Mouse (Mus musculus) gastrocnemius, postnatal 36 days (tissue): ENCODE measurements at regions not wholly inside any gene's neighbourhood (a gene's known extent, or its start where the extent isn't known, plus 50 kb on each side); places are given as distances from the start of the nearest gene placed in this dataset.

ENCODE experiments used
- DNase-seq, 2 experiments: peaks; one replicate each; pipeline ENCODE4 v3.0.0; 2022
- intact Hi-C: fragments of 180-260 bp; cut with DNase I; formaldehyde crosslinking; loops from one replicate; pipeline ENCODE4 v1.15.1; 2025

DNA sequence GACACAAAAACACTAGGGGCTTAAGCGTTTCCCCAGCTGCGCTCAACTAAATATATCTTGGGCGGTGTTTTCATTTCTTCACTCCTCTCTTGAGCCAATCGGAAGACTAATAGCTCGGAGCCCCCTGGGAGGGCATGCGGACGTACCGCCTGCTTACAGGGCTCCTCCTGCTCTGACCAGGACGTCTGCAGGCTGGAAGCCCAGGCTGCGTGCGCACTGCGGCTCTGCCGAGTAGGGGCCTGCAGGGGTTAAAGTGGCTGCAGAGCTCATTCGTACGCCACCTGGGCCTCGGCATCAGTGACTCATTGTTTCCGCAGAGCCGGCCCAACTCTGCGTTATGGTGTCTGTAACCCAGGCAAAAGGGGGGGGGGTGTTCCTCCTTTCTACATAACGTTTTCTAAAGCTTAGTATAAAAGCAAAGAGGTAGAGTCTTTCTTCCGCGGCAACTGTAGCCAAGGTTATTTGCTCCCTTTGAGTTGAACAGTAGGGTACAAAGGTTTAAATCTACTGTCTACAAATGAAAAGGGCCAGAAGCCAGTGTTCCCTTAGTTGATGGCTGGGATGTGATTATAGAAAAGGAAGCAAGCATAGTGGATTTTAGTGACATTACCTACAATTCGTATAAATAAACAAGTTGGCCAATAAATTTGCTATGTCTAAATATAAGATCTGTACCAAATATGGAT is 53.7 kb upstream of the Chd2 start:
- DNase-seq: peak; percentile 89 to 96
- intact Hi-C loops: loop anchor here (1.0 to 2.0 kb wide), 2 partner anchors 22 to 36 kb away; no protein-coding TSS in a partner anchor

- intact Hi-C loops: loop anchor here (1.0 to 2.0 kb wide), 2 partner anchors 23 to 36 kb away; no protein-coding TSS in a partner anchor
These were observed 53.0 kb upstream of the Chd2 start for GRCm38 (mm10) chr7:73594492-73595139.

DNA sequence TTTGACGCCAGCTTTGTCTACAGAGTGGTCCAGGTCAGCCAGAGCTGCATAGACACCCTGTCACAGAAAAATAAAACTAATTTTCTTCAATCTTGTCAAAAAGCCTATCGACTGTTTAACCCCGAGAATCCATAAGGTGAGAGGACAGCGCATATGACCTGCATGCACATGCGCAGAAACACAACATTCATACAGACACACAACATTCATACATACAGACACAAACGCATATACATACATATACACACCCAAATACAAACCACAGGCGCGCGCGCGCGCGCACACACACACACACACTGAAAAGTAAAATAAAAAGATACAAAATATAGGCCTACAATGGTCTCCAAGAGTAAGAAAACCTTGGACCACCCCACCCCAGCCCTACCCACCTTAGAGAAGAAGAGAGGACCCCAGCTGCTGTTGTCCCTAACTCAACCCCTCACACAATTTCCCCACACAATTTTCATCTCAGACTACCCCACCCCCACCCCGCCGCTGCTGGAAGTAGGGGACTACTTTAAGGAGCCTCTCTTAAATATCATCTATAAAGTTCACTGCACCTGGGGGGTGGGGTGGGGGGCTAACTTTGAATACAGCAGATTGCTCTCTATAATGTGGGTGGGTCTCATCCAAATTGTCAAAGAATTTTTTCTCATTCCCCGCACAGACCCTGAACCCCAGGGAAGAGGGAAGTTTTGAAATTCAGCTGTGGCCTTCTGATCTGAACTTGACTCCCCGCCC is 52.2 kb upstream of the Chd2 start:
- DNase-seq: no peak
- intact Hi-C loops: loop anchor here (2.0 kb wide), 1 partner anchor 35 kb away; no protein-coding TSS in a partner anchor

More at GRCm38 (mm10) chr7:73594492-73595139, 53.0 kb upstream of the Chd2 start:
- DNase-seq: no peak

DNA sequence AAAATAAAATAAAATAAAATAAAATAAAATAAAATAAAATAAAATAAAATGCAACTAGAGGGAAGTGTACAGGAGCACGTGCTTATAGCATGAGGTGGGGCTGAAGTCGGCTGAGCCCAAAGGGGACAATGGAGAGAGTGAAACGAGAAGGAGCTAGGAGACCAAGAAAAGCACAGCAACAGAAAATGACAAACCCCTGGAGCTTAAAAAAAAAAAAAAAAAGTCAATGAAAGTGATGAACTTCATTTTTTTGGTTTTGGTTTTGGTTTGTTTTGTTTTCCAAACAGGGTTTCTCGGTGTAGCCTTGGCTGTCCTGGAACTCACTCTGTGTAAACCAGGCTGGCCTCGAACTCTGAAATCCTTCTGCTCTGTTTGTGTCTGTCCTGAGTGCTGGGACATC is 51.2 kb upstream of the Chd2 start:
- intact Hi-C loops: no loop called here
- DNase-seq: no peak
